ENCODE assay signal across 13 mouse cellular contexts in the genomic region with DNA sequence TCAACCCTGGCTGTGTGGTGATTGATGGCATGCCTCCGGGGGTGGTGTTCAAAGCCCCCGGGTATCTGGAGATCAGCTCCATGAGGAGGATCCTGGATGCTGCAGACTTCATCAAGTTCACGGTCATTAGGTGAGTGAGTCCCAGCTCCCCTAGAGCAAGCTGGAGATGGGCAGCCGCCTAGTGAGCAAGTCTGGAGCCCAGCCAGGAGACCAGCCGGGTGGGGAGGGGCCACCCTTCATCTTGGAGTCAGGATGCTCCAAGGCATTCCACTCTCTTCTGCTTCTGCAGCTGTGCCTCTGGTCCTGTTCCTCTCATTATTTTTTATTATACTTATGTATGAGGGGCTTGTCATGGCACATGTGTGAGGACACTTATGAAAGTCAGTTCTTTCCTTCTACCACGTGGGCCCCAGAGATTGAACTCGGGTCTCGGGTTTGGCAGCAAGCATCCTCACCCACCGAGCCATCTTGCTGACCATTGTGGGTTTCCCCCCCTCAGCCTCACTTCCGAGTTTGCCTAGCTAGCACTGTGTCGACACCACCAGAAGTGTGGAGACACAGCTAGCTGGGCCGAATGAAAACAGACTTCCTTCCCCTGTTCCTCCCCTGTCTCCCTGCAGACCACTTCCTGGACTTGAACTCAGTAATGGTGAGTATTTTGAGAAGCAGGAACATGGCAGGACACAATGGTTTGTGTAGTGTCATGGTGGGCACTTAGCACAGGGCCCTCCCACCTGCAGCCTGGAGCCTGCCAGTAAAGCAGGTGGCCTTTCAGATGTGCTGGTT. TPM values are rescaled to one million over a fixed set of nuclear protein-coding genes. Genes with fewer than 3 reads are reported as not detected.
DNase-seq lines count a peak whose midpoint lies in the region; ATAC-seq and TF ChIP-seq lines count a peak whose summit lies in the region.
"Had no signal": no experiment of that assay in that cellular context is flagged by ENCODE, and none has a peak within 500 bp of the region (broad histone marks: within the 10 kb centered on the region; RNA-seq: fewer than 3 reads in every experiment).

No protein-coding gene starts in this region.

- no peaks in the 10 kb centered on the region for H3K27me3 ChIP-seq in hindbrain, embryonic 13.5 days
- H3K27me3 ChIP-seq in hindbrain, embryonic 11.5 days (ENCODE audit: control insufficient read depth, insufficient read depth, low read length): no peaks in the 10 kb centered on the region
- H3K27me3 ChIP-seq in lung, embryonic 14.5 days (ENCODE audit: insufficient read depth, low read length): no peaks in the 10 kb centered on the region
- no peaks in the 10 kb centered on the region for H3K27me3 ChIP-seq in liver, embryonic 16.5 days (ENCODE audit: control insufficient read depth, insufficient read depth, low read depth, low read length)
- H3K27me3 ChIP-seq: heart, embryonic 13.5 days; midbrain, embryonic 13.5 days had no signal

- 0 out of 2 replicates have a peak overlapping the region, but pooled peaks have one; percentile 6 for H3K9ac ChIP-seq in hindbrain, embryonic 13.5 days
- H3K9ac ChIP-seq in hindbrain, embryonic 11.5 days (ENCODE audit: low read depth, low read length): no peak overlapping the region
- no peak overlapping the region for H3K9ac ChIP-seq in lung, embryonic 14.5 days
- no peak overlapping the region for H3K9ac ChIP-seq in liver, embryonic 16.5 days (ENCODE audit: low read depth, low read length)
- H3K9ac ChIP-seq: heart, embryonic 13.5 days; midbrain, embryonic 13.5 days had no signal

- peaks cover 14% of the 10 kb centered on the region for H3K4me1 ChIP-seq in hindbrain, embryonic 13.5 days (replicated peaks)
- no peaks in the 10 kb centered on the region for H3K4me1 ChIP-seq in hindbrain, embryonic 11.5 days (replicated peaks; ENCODE audit: control insufficient read depth, insufficient read depth, low read length)
- peaks cover 4% of the 10 kb centered on the region; the same call in 1 of the 2 replicates for H3K4me1 ChIP-seq in lung, embryonic 14.5 days (ENCODE audit: insufficient read depth)
- peaks cover 10% of the 10 kb centered on the region for H3K4me1 ChIP-seq in liver, embryonic 16.5 days (ENCODE audit: control insufficient read depth, low read depth, low read length)

- no peak for TF ChIP-seq CTCF in lung, embryonic 14.5 days (IDR thresholded peaks at IDR 0.05; ENCODE audit: low read depth)

- ATAC-seq in hindbrain, embryonic 13.5 days (ENCODE audit: low FRiP score): no peak
- ATAC-seq in hindbrain, embryonic 11.5 days (ENCODE audit: low FRiP score): no peak
- peak; percentile 64; the same call in 1 of the 2 replicates for ATAC-seq in lung, embryonic 14.5 days (ENCODE audit: insufficient read depth)
- no peak for ATAC-seq in liver, embryonic 16.5 days (ENCODE audit: low read depth)
- ATAC-seq: midbrain, embryonic 13.5 days had no signal

- H3K4me3 ChIP-seq in hindbrain, embryonic 13.5 days: no peak overlapping the region
- H3K4me3 ChIP-seq in hindbrain, embryonic 11.5 days (ENCODE audit: low read depth, low read length): no peak overlapping the region
- H3K4me3 ChIP-seq in lung, embryonic 14.5 days (ENCODE audit: low read depth, low read length): no peak overlapping the region
- no peak overlapping the region for H3K4me3 ChIP-seq in liver, embryonic 16.5 days (ENCODE audit: low read depth, low read length)
- H3K4me3 ChIP-seq: heart, embryonic 13.5 days; midbrain, embryonic 13.5 days had no signal

- H3K36me3 ChIP-seq in hindbrain, embryonic 13.5 days: peaks cover 50% of the 10 kb centered on the region
- H3K36me3 ChIP-seq in hindbrain, embryonic 11.5 days (ENCODE audit: control insufficient read depth, insufficient read depth, low read length): no peaks in the 10 kb centered on the region
- peaks cover 5% of the 10 kb centered on the region for H3K36me3 ChIP-seq in lung, embryonic 14.5 days (ENCODE audit: insufficient read depth)
- H3K36me3 ChIP-seq in liver, embryonic 16.5 days (ENCODE audit: control insufficient read depth, insufficient read depth): no peaks in the 10 kb centered on the region

- no peak for DNase-seq in hindbrain, embryonic 11.5 days (ENCODE audit: low spot score)
- peak; percentile 79 for DNase-seq in lung, embryonic 14.5 days
- DNase-seq in lung, postnatal 36 days: no peak
- peak; percentile 64 for DNase-seq in MN1 (ENCODE audit: low spot score)
- DNase-seq in urinary bladder, postnatal 4 days (ENCODE audit: low spot score in 2 of 2): no peak
- DNase-seq in ovary, postnatal 14 days (ENCODE audit: low spot score): no peak
- DNase-seq: adrenal gland, postnatal 25 days; cerebellum, adult 9-11 months; kidney, adult 8-10 months had no signal

- no peak overlapping the region for H3K4me2 ChIP-seq in hindbrain, embryonic 13.5 days
- H3K4me2 ChIP-seq in hindbrain, embryonic 11.5 days (replicated peaks; ENCODE audit: low read depth, low read length): no peak overlapping the region
- H3K4me2 ChIP-seq in lung, embryonic 14.5 days: no peak overlapping the region
- H3K4me2 ChIP-seq in liver, embryonic 16.5 days (ENCODE audit: low read depth, low read length): no peak overlapping the region
- H3K4me2 ChIP-seq: heart, embryonic 13.5 days; midbrain, embryonic 13.5 days had no signal

- no peaks in the 10 kb centered on the region for H3K9me3 ChIP-seq in hindbrain, embryonic 13.5 days
- no peaks in the 10 kb centered on the region for H3K9me3 ChIP-seq in hindbrain, embryonic 11.5 days (ENCODE audit: control insufficient read depth, low read length)
- no peaks in the 10 kb centered on the region for H3K9me3 ChIP-seq in lung, embryonic 14.5 days (ENCODE audit: low read depth, low read length)
- H3K9me3 ChIP-seq in liver, embryonic 16.5 days (replicated peaks; ENCODE audit: control insufficient read depth, low read length): no peaks in the 10 kb centered on the region
- H3K9me3 ChIP-seq: midbrain, embryonic 13.5 days had no signal

- 76% methylated on average over 12 of the region's 12 CpGs for WGBS in hindbrain, embryonic 13.5 days
- WGBS in hindbrain, embryonic 11.5 days: 84% methylated on average over 12 of the region's 12 CpGs
- WGBS in lung, embryonic 14.5 days: 37% methylated on average over 12 of the region's 12 CpGs
- 24% methylated on average over 12 of the region's 12 CpGs for WGBS in liver, embryonic 16.5 days (ENCODE audit: insufficient replicate concordance)

- no peak overlapping the region for H3K27ac ChIP-seq in hindbrain, embryonic 13.5 days
- H3K27ac ChIP-seq in hindbrain, embryonic 11.5 days (ENCODE audit: low read depth, low read length): no peak overlapping the region
- no peak overlapping the region for H3K27ac ChIP-seq in lung, embryonic 14.5 days (ENCODE audit: low read depth)
- peak overlapping the region; percentile 22; the same call in 1 of the 2 replicates for H3K27ac ChIP-seq in liver, embryonic 16.5 days (ENCODE audit: low read length)
- H3K27ac ChIP-seq: heart, embryonic 13.5 days; midbrain, embryonic 13.5 days had no signal

RNA-seq across cellular contexts. Expression of a gene that starts 15.2 kb away (rescaled TPM):
- polyA plus RNA-seq in hindbrain, embryonic 13.5 days (2015; fragmentation: Nextera tagmentation; extraction: Ambion mirVana): 2.3 and 3.5 TPM in 2 replicates
- 3.2 and 4.0 TPM in 2 replicates for polyA plus RNA-seq in hindbrain, embryonic 11.5 days (2014; fragmentation: Nextera tagmentation; extraction: Ambion mirVana)
- 4.8 and 6.4 TPM in 2 replicates for polyA plus RNA-seq in lung, embryonic 14.5 days (2014; fragmentation: Nextera tagmentation; extraction: Ambion mirVana)
- polyA plus RNA-seq in liver, embryonic 16.5 days (2015; fragmentation: Nextera tagmentation; extraction: Ambion mirVana): 25.1 and 26.5 TPM in 2 replicates

RNA-seq across cellular contexts. Expression of a gene that starts 30.4 kb away (rescaled TPM):
- 12.8 and 14.1 TPM in 2 replicates for polyA plus RNA-seq in hindbrain, embryonic 13.5 days (2015; fragmentation: Nextera tagmentation; extraction: Ambion mirVana)
- 7.1 and 8.2 TPM in 2 replicates for polyA plus RNA-seq in hindbrain, embryonic 11.5 days (2014; fragmentation: Nextera tagmentation; extraction: Ambion mirVana)
- polyA plus RNA-seq in lung, embryonic 14.5 days (2014; fragmentation: Nextera tagmentation; extraction: Ambion mirVana): 6.9 and 9.6 TPM in 2 replicates
- 1.8 and 1.9 TPM in 2 replicates for polyA plus RNA-seq in liver, embryonic 16.5 days (2015; fragmentation: Nextera tagmentation; extraction: Ambion mirVana)

RNA-seq across cellular contexts. Expression of a gene that starts 37.6 kb away (rescaled TPM):
- 19.9 and 20.4 TPM in 2 replicates for polyA plus RNA-seq in hindbrain, embryonic 13.5 days (2015; fragmentation: Nextera tagmentation; extraction: Ambion mirVana)
- 21.8 and 22.8 TPM in 2 replicates for polyA plus RNA-seq in hindbrain, embryonic 11.5 days (2014; fragmentation: Nextera tagmentation; extraction: Ambion mirVana)
- polyA plus RNA-seq in lung, embryonic 14.5 days (2014; fragmentation: Nextera tagmentation; extraction: Ambion mirVana): 31.2 and 35.5 TPM in 2 replicates
- polyA plus RNA-seq in liver, embryonic 16.5 days (2015; fragmentation: Nextera tagmentation; extraction: Ambion mirVana): 10.0 and 10.6 TPM in 2 replicates

Comparison
In these comparisons a context has a peak if more than half of its experiments do, and no peak if none do; other contexts are left out.
1. DNase-seq: peak in lung, embryonic 14.5 days (single experiment) and MN1 (single experiment); none in hindbrain, embryonic 11.5 days (single experiment), lung, postnatal 36 days (single experiment), urinary bladder, postnatal 4 days (0 of 2) and ovary, postnatal 14 days (single experiment).